Mouse (Mus musculus) hindbrain, embryonic 13.5 days (tissue): ENCODE data around the gene Trmt2b. TPM values are rescaled to one million over a fixed set of nuclear protein-coding genes. Genes with fewer than 3 reads are reported as not detected.
"Not testable (repeated sequence)": the region's sequence is repeated elsewhere in the genome, so short reads cannot be mapped to it uniquely, and the experiment has no call there.

Experiments
- ATAC-seq: fragments of 200-750 bp; cut with Nextera tagmentation; 2 replicates; pipeline ENCODE4 v1.8.0; 2017; ENCODE audit warnings: moderate TSS enrichment; ENCODE audit not compliant: low FRiP score
- H3K27ac ChIP-seq: fragments of 300-500 bp; sonication (generic); 2 replicates; pipeline ENCODE4 v1.5.1; 2015; ENCODE audit warnings: inconsistent platforms, mild to moderate bottlenecking, moderate library complexity
- H3K27me3 ChIP-seq: fragments of 300-500 bp; sonication (generic); 2 replicates; pipeline ENCODE4 v1.6.1; 2015; ENCODE audit warnings: mild to moderate bottlenecking, inconsistent platforms
- H3K36me3 ChIP-seq: fragments of 300-500 bp; sonication (generic); 2 replicates; pipeline ENCODE4 v1.6.1; 2015; ENCODE audit warnings: mild to moderate bottlenecking, inconsistent platforms
- H3K4me1 ChIP-seq: fragments of 300-500 bp; sonication (generic); replicated peaks from 2 replicates; pipeline ENCODE4 v1.6.1; 2015; ENCODE audit warnings: inconsistent platforms
- H3K4me2 ChIP-seq: fragments of 300-500 bp; sonication (generic); 2 replicates; pipeline ENCODE4 v1.6.1; 2015; ENCODE audit warnings: inconsistent platforms, mild to moderate bottlenecking, moderate library complexity
- H3K4me3 ChIP-seq: fragments of 300-500 bp; sonication (generic); 2 replicates; pipeline ENCODE4 v1.5.1; 2015; ENCODE audit warnings: mild to moderate bottlenecking, inconsistent platforms
- H3K9ac ChIP-seq: fragments of 300-500 bp; sonication (generic); 2 replicates; pipeline ENCODE4 v1.6.1; 2015; ENCODE audit warnings: mild to moderate bottlenecking, inconsistent platforms
- H3K9me3 ChIP-seq: fragments of 300-500 bp; sonication (generic); 2 replicates; pipeline ENCODE4 v1.6.1; 2016; ENCODE audit warnings: inconsistent platforms
- WGBS: fragments of 180-500 bp; shearing (Covaris S2); methylation state at CpG from one replicate; pipeline ENCODE4 v1.1.7; 2015; 5-methylcytosine and 5-hydroxymethylcytosine counted together
- polyA plus RNA-seq: library from polyadenylated mRNA; unstranded; fragments of >200 nt; fragmentation: Nextera tagmentation; extraction: Ambion mirVana; gene quantifications from 2 replicates; pipeline ENCODE4 v1.2.1, GENCODE M21; 2015

Gene Trmt2b
- polyA plus RNA-seq, 1 experiment from 2014 or later: 6.0 TPM

GRCm38 (mm10) chrX:134211151-134211642, 65.6 kb downstream of the Trmt2b start:
- no peaks in the 10 kb centered on the region for H3K4me1 ChIP-seq
- H3K4me2 ChIP-seq: no peak overlapping the region
- H3K36me3 ChIP-seq: no peaks in the 10 kb centered on the region
- no peak overlapping the region for H3K4me3 ChIP-seq
- ATAC-seq: no peak
- H3K9me3 ChIP-seq: no peaks in the 10 kb centered on the region
- H3K9ac ChIP-seq: no peak overlapping the region
- H3K27ac ChIP-seq: no peak overlapping the region
- H3K27me3 ChIP-seq: no peaks in the 10 kb centered on the region
- WGBS: 54% methylated on average over 7 of the region's 7 CpGs

DNA sequence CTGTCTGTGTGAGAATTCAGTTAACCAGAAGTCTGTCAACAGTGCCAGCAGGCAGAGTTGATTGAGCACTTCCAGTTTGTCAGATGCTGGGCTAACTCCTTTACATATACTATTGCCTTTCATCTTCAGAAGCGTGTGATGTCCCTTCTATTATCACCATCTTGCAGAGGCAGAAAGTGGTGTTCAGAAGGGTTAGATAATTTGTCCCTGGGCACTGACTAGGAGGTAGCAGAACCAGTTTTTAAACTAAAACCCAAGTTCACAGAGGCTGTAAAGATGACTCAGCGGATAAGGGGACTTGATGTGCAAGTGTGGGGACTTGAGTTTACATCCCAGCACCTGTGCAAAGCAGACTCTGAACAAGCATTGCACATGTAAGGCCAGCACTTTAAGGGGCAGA, 68.3 kb downstream of the Trmt2b start:
- 79% methylated on average over 2 of the region's 2 CpGs for WGBS
- Histone ChIP-seq H3K9ac (no peak overlapping the region), H3K4me1 (no peaks in the 10 kb centered on the region), H3K9me3 (no peaks in the 10 kb centered on the region), H3K27me3 (no peaks in the 10 kb centered on the region), H3K4me2 (no peak overlapping the region), H3K36me3 (no peaks in the 10 kb centered on the region), H3K4me3 (no peak overlapping the region), H3K27ac (no peak overlapping the region)
- ATAC-seq: no peak

DNA sequence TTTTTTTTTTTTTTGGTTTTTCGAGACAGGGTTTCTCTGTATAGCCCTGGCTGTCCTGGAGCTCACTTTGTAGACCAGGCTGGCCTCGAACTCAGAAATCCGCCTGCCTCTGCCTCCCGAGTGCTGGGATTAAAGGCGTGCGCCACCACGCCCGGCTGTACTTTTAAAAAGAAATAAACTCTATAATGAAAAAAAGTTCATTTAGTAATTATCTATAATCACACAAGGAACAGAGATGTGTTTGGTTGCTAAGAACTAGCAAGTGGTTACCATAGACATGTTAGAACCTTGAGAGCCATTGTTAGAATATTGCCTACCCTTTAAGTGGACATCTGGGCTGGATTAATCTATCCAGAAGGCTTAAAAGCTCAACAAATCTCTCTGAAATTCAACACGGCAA, 89.6 kb downstream of the Trmt2b start, which contains the start of gene Arl13a:
Gene Arl13a (plus strand): TSS at position 301 of the 400 bp plus-strand sequence.
- not testable (repeated sequence) for H3K9me3 ChIP-seq, ATAC-seq, H3K4me2 ChIP-seq, H3K36me3 ChIP-seq, H3K9ac ChIP-seq, H3K27me3 ChIP-seq, H3K27ac ChIP-seq, H3K4me3 ChIP-seq, H3K4me1 ChIP-seq
- 96% methylated on average over 8 of the region's 9 CpGs for WGBS

GRCm38 (mm10) chrX:134174699-134175098, 102.1 kb downstream of the Trmt2b start:
- H3K9me3 ChIP-seq: no peaks in the 10 kb centered on the region
- H3K4me3 ChIP-seq: no peak overlapping the region
- H3K27me3 ChIP-seq: no peaks in the 10 kb centered on the region
- no peaks in the 10 kb centered on the region for H3K36me3 ChIP-seq
- no peak overlapping the region for H3K4me2 ChIP-seq
- 88% methylated on average over 1 of the region's 1 CpGs for WGBS
- H3K4me1 ChIP-seq: no peaks in the 10 kb centered on the region
- H3K9ac ChIP-seq: no peak overlapping the region
- no peak for ATAC-seq
- no peak overlapping the region for H3K27ac ChIP-seq

Other genes with a start within 250 kb of the Trmt2b start
- gene Cstf2, start 217.8 kb downstream of the Trmt2b start, polyA plus RNA-seq: 62.3 and 64.5 TPM in 2 replicates
- gene Xkrx, start 114.9 kb downstream of the Trmt2b start, polyA plus RNA-seq: 0.35 TPM in 2 replicates
- not detected in 2 replicates for gene Arl13a, start 89.5 kb downstream of the Trmt2b start, polyA plus RNA-seq
- 0.16 and 0.21 TPM in 2 replicates for gene Nox1, start 55.0 kb downstream of the Trmt2b start, polyA plus RNA-seq
- gene Tmem35a, start 18.2 kb upstream of the Trmt2b start, polyA plus RNA-seq: 102 and 106 TPM in 2 replicates
- 6.7 and 9.3 TPM in 2 replicates for gene Cenpi, start 31.1 kb upstream of the Trmt2b start, polyA plus RNA-seq
- gene Drp2, start 127.6 kb upstream of the Trmt2b start, polyA plus RNA-seq: 19.0 and 20.8 TPM in 2 replicates
- 0.17 and 0.27 TPM in 2 replicates for gene Taf7l, start 199.5 kb upstream of the Trmt2b start, polyA plus RNA-seq